Mouse (Mus musculus) liver, adult 2 months (tissue): ENCODE data around the gene Hepacam2. TPM values are rescaled to one million over a fixed set of nuclear protein-coding genes. Genes with fewer than 3 reads are reported as not detected.

Source experiments
- DNase-seq: peaks from one replicate; pipeline ENCODE4 v3.0.0-alpha.2; 2011; ENCODE audit warnings: low read depth, low spot score; ENCODE audit errors: extremely low read depth
- H3K27ac ChIP-seq: fragments of 200-500 bp; replicated peaks from 2 replicates; pipeline ENCODE4 v1.5.1; 2012; ENCODE audit warnings: low read depth, mild to moderate bottlenecking, control low read depth, inconsistent platforms, low read length; ENCODE audit not compliant: insufficient read depth
- H3K27me3 ChIP-seq: fragments of 200-500 bp; 2 replicates; pipeline ENCODE4 v1.6.1; 2012; ENCODE audit warnings: mild to moderate bottlenecking, moderate library complexity, low read length, inconsistent platforms; ENCODE audit not compliant: control insufficient read depth, insufficient read depth
- H3K36me3 ChIP-seq: fragments of 200-500 bp; 2 replicates; pipeline ENCODE4 v1.6.1; 2012; ENCODE audit warnings: low read length, inconsistent platforms; ENCODE audit not compliant: control insufficient read depth, insufficient read depth
- H3K4me1 ChIP-seq: fragments of 200-500 bp; 2 replicates; pipeline ENCODE4 v1.6.1; 2011; ENCODE audit warnings: low read length; ENCODE audit not compliant: control insufficient read depth, insufficient read depth
- H3K4me3 ChIP-seq: fragments of 200-500 bp; 2 replicates; pipeline ENCODE4 v1.5.1; 2011; ENCODE audit warnings: low read depth, mild to moderate bottlenecking, control low read depth, low read length, moderate library complexity; ENCODE audit not compliant: insufficient read depth
- H3K79me2 ChIP-seq: fragments of 200-500 bp; 2 replicates; pipeline ENCODE4 v1.6.1; 2012; ENCODE audit warnings: inconsistent platforms, mild to moderate bottlenecking, low read length, moderate library complexity; ENCODE audit not compliant: control insufficient read depth, insufficient read depth
- H3K9ac ChIP-seq: fragments of 200-500 bp; 2 replicates; pipeline ENCODE4 v1.6.1; 2012; ENCODE audit warnings: low read depth, mild to moderate bottlenecking, control low read depth, inconsistent platforms, low read length
- CTCF ChIP-seq: fragments of 200-500 bp; IDR thresholded peaks from 2 replicates; pipeline ENCODE4 v1.5.1; 2011; ENCODE audit warnings: low read depth, low read length, control low read depth
- POLR2A ChIP-seq: fragments of 200-500 bp; IDR thresholded peaks from 2 replicates; pipeline ENCODE4 v1.6.1; 2011; ENCODE audit warnings: low read length, control low read depth; ENCODE audit not compliant: insufficient read depth; ENCODE audit errors: extremely low read depth
- WGBS: fragments of 180-500 bp; shearing (Covaris S2); methylation state at CpG from one replicate; pipeline ENCODE4 v1.1.7; 2018; 5-methylcytosine and 5-hydroxymethylcytosine counted together
- polyA plus RNA-seq: library from polyadenylated mRNA; depleted of rRNA; stranded (reverse); fragments of >200 nt; gene quantifications from 2 replicates; pipeline ENCODE4 v1.2.3, GENCODE M21; 2012
- total RNA-seq: library from RNA; depleted of rRNA; stranded (reverse); fragments of >200 nt; gene quantifications from 2 replicates; pipeline ENCODE4 v1.2.3, GENCODE M21; 2014

Gene Hepacam2
- total and polyA plus RNA-seq, 2 experiments, result 0.07 to 0.55 TPM

DNA sequence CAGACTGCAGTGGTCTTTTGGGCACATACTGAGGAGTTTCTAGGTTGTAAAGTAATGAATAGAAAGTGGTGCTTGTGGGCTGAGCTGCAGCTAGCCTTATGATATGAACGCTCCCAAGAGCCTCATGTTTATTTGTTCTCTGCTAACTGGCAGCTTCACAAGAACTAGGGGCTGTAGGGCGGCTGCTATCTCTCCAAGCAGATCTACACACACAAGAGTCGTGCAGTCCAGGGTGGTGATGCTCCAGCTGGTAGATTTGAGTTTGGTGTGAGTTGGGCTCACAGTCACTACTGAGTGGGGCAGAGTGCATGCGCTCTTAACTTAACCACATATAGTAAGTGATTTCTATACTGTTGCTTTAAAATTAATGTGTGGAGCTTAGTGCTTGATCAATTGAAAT is 9.0 kb upstream of the Hepacam2 start:
- no peaks in the 10 kb centered on the region for H3K4me1 ChIP-seq
- H3K9ac ChIP-seq, result no peak overlapping the region
- H3K79me2 ChIP-seq, result peaks cover 3% of the 10 kb centered on the region; the same call in 1 of the 2 replicates
- no peak for TF ChIP-seq CTCF
- no peak for TF ChIP-seq POLR2A
- no peaks in the 10 kb centered on the region; the same call in 1 of the 2 replicates for H3K36me3 ChIP-seq
- H3K27me3 ChIP-seq, result no peaks in the 10 kb centered on the region
- no peak overlapping the region for H3K4me3 ChIP-seq
- DNase-seq, result no peak
- no peak overlapping the region for H3K27ac ChIP-seq
- WGBS, result 51% methylated on average over 4 of the region's 4 CpGs

DNA sequence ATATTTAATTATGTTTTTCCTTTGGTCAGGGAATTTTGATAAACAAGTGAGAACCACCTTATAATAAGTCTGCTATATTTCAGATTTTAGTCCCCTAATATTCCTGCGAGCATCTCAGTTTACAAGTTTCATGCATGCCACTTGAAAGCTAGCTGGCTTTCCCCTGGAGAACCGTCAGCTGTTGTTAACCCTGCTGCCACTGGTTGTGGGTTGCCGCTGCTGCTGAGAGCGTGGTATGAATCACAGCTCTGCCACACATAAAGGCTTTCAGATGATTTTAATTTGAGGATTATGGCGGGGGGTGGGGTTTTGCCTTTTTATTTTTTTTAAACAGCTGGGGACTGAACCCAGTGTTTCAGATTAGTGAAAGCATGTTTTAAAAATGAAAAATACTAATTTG is 7.2 kb upstream of the Hepacam2 start:
- no peak for TF ChIP-seq CTCF
- TF ChIP-seq POLR2A, result no peak
- WGBS, result 95% methylated on average over 5 of the region's 5 CpGs
- Histone ChIP-seq H3K27ac (no peak overlapping the region), H3K9ac (no peak overlapping the region), H3K27me3 (no peaks in the 10 kb centered on the region), H3K4me3 (no peak overlapping the region), H3K36me3 (no peaks in the 10 kb centered on the region; the same call in 1 of the 2 replicates), H3K79me2 (peaks cover 3% of the 10 kb centered on the region; the same call in 1 of the 2 replicates), H3K4me1 (no peaks in the 10 kb centered on the region)
- no peak for DNase-seq

DNA sequence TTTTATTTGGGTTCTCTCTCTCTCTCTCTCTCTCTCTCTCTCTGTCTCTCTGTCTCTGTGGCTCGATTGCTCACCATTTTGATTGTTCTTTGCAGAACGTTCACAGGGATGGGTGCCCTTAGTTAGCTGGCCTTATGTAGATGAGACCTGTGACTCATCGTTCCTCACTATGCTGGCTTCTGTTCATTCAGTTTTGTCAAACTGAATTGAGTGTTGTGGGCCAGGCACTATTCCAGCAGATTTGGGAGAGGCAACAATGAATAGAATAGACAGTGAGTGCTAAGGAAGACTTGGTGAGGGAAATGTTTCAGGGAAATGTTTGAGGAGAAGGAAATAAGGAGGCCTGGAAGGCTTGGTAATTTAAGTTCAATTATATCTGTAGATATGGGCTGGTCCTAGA is 2.2 kb upstream of the Hepacam2 start:
- H3K79me2 ChIP-seq, result peaks cover 9% of the 10 kb centered on the region; the same call in 1 of the 2 replicates
- TF ChIP-seq POLR2A (no peak), CTCF (no peak)
- peaks cover 4% of the 10 kb centered on the region for H3K4me1 ChIP-seq
- no peaks in the 10 kb centered on the region for H3K27me3 ChIP-seq
- no peaks in the 10 kb centered on the region; the same call in 1 of the 2 replicates for H3K36me3 ChIP-seq
- no peak for DNase-seq
- H3K4me3 ChIP-seq, result no peak overlapping the region
- no peak overlapping the region for H3K27ac ChIP-seq
- H3K9ac ChIP-seq, result no peak overlapping the region
- 79% methylated on average over 3 of the region's 3 CpGs for WGBS

DNA sequence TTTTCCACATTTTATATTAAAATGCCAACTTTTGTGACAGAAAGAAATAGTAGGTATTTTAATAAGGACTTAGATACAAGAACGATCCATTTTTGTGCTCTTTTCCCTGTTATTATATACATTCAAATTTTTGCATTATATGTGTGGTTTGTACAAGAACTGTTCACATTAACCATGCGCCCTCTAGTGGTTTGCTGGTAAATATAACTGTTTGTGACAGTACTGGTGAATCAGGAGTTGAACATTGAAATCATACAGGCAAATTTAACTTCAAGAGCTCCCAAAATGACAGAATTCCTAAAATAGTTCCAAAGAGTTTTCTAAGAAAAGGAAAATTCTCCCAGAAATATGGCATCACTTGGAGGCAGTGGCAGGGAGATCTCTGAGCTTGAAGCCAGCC is 1.9 kb downstream of the Hepacam2 start:
- peak; percentile 57 for DNase-seq

DNA sequence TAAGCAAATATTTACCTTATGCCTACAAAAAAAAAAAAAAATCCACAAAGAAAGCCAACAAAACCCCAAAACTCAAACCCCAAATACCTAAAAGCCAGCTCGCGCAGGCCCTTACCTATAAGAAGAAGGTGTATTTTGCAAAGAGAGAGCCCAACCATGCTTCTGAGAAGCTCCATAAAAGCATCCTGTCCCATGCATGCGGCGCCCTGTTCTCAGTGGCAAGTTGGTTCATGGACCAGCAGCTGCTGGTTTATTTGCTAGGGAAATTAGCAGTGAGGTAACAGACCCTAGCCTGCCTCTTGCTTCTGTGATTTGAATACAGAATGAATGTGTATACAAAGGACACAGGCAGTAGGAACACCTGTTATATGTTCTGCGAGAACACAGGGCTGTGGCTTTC is 3.8 kb downstream of the Hepacam2 start:
- H3K79me2 ChIP-seq, result peaks cover 6% of the 10 kb centered on the region; the same call in 1 of the 2 replicates
- no peak overlapping the region for H3K9ac ChIP-seq
- H3K4me3 ChIP-seq, result no peak overlapping the region
- no peaks in the 10 kb centered on the region for H3K27me3 ChIP-seq
- TF ChIP-seq CTCF, result no peak
- TF ChIP-seq POLR2A, result no peak
- WGBS, result 58% methylated on average over 5 of the region's 5 CpGs
- no peak for DNase-seq
- H3K27ac ChIP-seq, result no peak overlapping the region
- peaks cover 4% of the 10 kb centered on the region for H3K4me1 ChIP-seq
- H3K36me3 ChIP-seq, result no peaks in the 10 kb centered on the region

More for the DNA sequence above, 1.9 kb downstream of the Hepacam2 start:
- H3K27me3 ChIP-seq, result no peaks in the 10 kb centered on the region
- TF ChIP-seq CTCF (peak; percentile 50), POLR2A (no peak)
- H3K9ac ChIP-seq, result no peak overlapping the region
- H3K36me3 ChIP-seq, result no peaks in the 10 kb centered on the region
- 2% methylated on average over 2 of the region's 2 CpGs for WGBS
- no peak overlapping the region for H3K27ac ChIP-seq
- peaks cover 9% of the 10 kb centered on the region; the same call in 1 of the 2 replicates for H3K79me2 ChIP-seq
- peaks cover 4% of the 10 kb centered on the region for H3K4me1 ChIP-seq
- no peak overlapping the region for H3K4me3 ChIP-seq

DNA sequence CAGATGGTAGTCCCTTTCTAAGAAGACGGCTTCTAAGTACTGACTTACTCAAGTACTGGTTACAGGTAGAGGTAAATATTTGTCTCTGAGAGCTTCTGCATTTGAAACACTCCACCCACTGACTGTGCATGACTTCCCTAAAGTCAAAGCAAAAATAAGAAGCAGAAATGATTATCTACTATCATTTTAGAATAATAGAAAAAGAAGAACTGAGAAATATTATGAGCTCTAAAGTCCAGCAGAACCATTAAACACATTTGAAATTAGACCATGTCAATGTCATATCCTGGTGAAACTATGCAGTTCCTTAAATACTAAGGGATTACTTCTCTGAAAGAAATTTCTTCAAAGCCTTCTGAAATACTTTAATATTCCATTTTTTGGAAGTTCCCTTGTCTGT is 10.7 kb downstream of the Hepacam2 start:
- 60% methylated on average over 1 of the region's 1 CpGs for WGBS
- peak; percentile 22 for DNase-seq
- H3K36me3 ChIP-seq, result no peaks in the 10 kb centered on the region
- TF ChIP-seq POLR2A, result no peak
- no peak for TF ChIP-seq CTCF
- no peak overlapping the region for H3K4me3 ChIP-seq
- no peaks in the 10 kb centered on the region for H3K27me3 ChIP-seq
- H3K4me1 ChIP-seq, result no peaks in the 10 kb centered on the region
- no peaks in the 10 kb centered on the region for H3K79me2 ChIP-seq
- H3K9ac ChIP-seq, result no peak overlapping the region
- no peak overlapping the region for H3K27ac ChIP-seq
